Comparison of ENCODE assay signal across 23 mouse cellular contexts in genomic region chr4:117145248-117145647, GRCm38 (mm10). TPM values are rescaled to one million over a fixed set of nuclear protein-coding genes. Genes with fewer than 3 reads are reported as not detected.
DNase-seq lines count a peak whose midpoint lies in the region; TF ChIP-seq lines count a peak whose summit lies in the region.
"Had no signal": no experiment of that assay in that cellular context is flagged by ENCODE, and none has a peak within 500 bp of the region (broad histone marks: within the 10 kb centered on the region; RNA-seq: fewer than 3 reads in every experiment).

No protein-coding gene starts in this region.

- H3K9me3 ChIP-seq in E14TG2a.4 (ENCODE audit: low read length): no peaks in the 10 kb centered on the region
- H3K9me3 ChIP-seq: embryonic facial prominence, embryonic 13.5 days; embryonic facial prominence, embryonic 15.5 days; forebrain, embryonic 10.5 days; forebrain, embryonic 12.5 days; G1E had no signal

- intact Hi-C loops in gastrocnemius, postnatal 14 days (cut with DNase I; ENCODE audit: low total_unique reads): no loop called here

- peaks cover 74% of the 10 kb centered on the region for H3K4me1 ChIP-seq in E14TG2a.4 (replicated peaks; ENCODE audit: low read depth, low read length)
- H3K4me1 ChIP-seq: embryonic facial prominence, embryonic 13.5 days; embryonic facial prominence, embryonic 15.5 days; forebrain, embryonic 12.5 days had no signal

- peaks cover 29% of the 10 kb centered on the region for H3K36me3 ChIP-seq in E14TG2a.4 (ENCODE audit: insufficient read depth, low read length)

- no peak for TF ChIP-seq CTCF in E14TG2a.4 (conservative IDR thresholded peaks at IDR 0.05; ENCODE audit: low read length)

- peak overlapping the region; percentile 52; the same call in 1 of the 2 replicates for H3K4me3 ChIP-seq in E14TG2a.4 (replicated peaks; ENCODE audit: low read length)
- H3K4me3 ChIP-seq: embryonic facial prominence, embryonic 13.5 days; embryonic facial prominence, embryonic 15.5 days; erythroblast, embryonic 14.5 days; forebrain, embryonic 12.5 days had no signal

- no peaks in the 10 kb centered on the region for H3K27me3 ChIP-seq in E14TG2a.4 (ENCODE audit: insufficient read depth, low read length)
- H3K27me3 ChIP-seq: embryonic facial prominence, embryonic 13.5 days; embryonic facial prominence, embryonic 15.5 days; Patski had no signal

- DNase-seq in gastrocnemius, adult 18-20 months (ENCODE audit: low spot score): peak; percentile 0
- no peak for DNase-seq in gastrocnemius, postnatal 14 days
- DNase-seq in ZHBTc4 (ENCODE audit: low read depth, low spot score): peak; percentile 64
- no peak for DNase-seq in layer of hippocampus, postnatal 14 days (ENCODE audit: low spot score in 2 of 2)
- DNase-seq: adrenal gland, adult 2 months; adrenal gland, postnatal 10 days; adrenal gland, postnatal 25 days; cerebellum, adult 11-12 months; cerebellum, adult 2 months; cerebellum, adult 9-11 months; cerebellum, postnatal 14 days; cerebellum, postnatal 36 days; embryo, embryonic 11 days had no signal

RNA-seq across cellular contexts. Expression of gene Rps8, which starts 10.8 kb away (rescaled TPM):
- total RNA-seq in gastrocnemius, adult 18-20 months (2021): 100 to 1,000 TPM; 498 to 543 TPM
- total RNA-seq in gastrocnemius, postnatal 14 days (2021): 100 to 1,000 TPM; 786 to 929 TPM
- 100 to 1,000 TPM; 436 to 472 TPM for total RNA-seq in layer of hippocampus, postnatal 14 days (2021)

RNA-seq across cellular contexts. Expression of gene Plk3, which starts 11.5 kb away (rescaled TPM):
- total RNA-seq in gastrocnemius, adult 18-20 months (2021): 1 to 10 TPM in 1 of 2 experiments, under 1 TPM in 1; 0.25 to 1.7 TPM
- under 1 TPM; 0.91 to 0.96 TPM for total RNA-seq in gastrocnemius, postnatal 14 days (2021)
- 10 to 100 TPM; 11.6 to 13.8 TPM for total RNA-seq in layer of hippocampus, postnatal 14 days (2021)

RNA-seq across cellular contexts. Expression of gene Tctex1d4, which starts 18.7 kb away (rescaled TPM):
- not detected for total RNA-seq in gastrocnemius, adult 18-20 months (2021)
- total RNA-seq in gastrocnemius, postnatal 14 days (2021): not detected
- total RNA-seq in layer of hippocampus, postnatal 14 days (2021): 1 to 10 TPM in 1 of 2 experiments, under 1 TPM in 1; 0.95 to 2.3 TPM
- total RNA-seq: adrenal gland, adult 2 months; adrenal gland, postnatal 10 days; adrenal gland, postnatal 25 days; adrenal gland, postnatal 4 days; common myeloid progenitor, adult 5-6 weeks had no signal

RNA-seq across cellular contexts. Expression of gene Btbd19, which starts 19.7 kb away (rescaled TPM):
- 1 to 10 TPM; 1.5 to 2.3 TPM for total RNA-seq in gastrocnemius, adult 18-20 months (2021)
- total RNA-seq in gastrocnemius, postnatal 14 days (2021): 1 to 10 TPM; 3.3 to 3.6 TPM
- total RNA-seq in layer of hippocampus, postnatal 14 days (2021): 1 to 10 TPM; 9.4 to 9.9 TPM

RNA-seq across cellular contexts. Expression of gene Kif2c, which starts 37.2 kb away (rescaled TPM):
- not detected for total RNA-seq in gastrocnemius, adult 18-20 months (2021)
- total RNA-seq in gastrocnemius, postnatal 14 days (2021): 1 to 10 TPM; 1.6 to 1.8 TPM
- 1 to 10 TPM; 1.3 to 1.7 TPM for total RNA-seq in layer of hippocampus, postnatal 14 days (2021)

Comparison
In these comparisons a context has a peak if more than half of its experiments do, and no peak if none do; other contexts are left out.
1. DNase-seq: peak in gastrocnemius, adult 18-20 months (single experiment) and ZHBTc4 (single experiment); none in gastrocnemius, postnatal 14 days (single experiment) and layer of hippocampus, postnatal 14 days (0 of 2).
2. RNA of gene Plk3, which starts 11.5 kb away (total RNA-seq): 11.6 to 13.8 TPM in layer of hippocampus, postnatal 14 days; 0.25 to 1.7 TPM in gastrocnemius, adult 18-20 months and 0.91 to 0.96 TPM in gastrocnemius, postnatal 14 days; every median in the first group is over 4 times any median in the second.